Mouse (Mus musculus): ENCODE data around the gene Evi2a. TPM values are rescaled to one million over a fixed set of nuclear protein-coding genes. Genes with fewer than 3 reads are reported as not detected.

Evi2a gene
- polyA plus RNA-seq, 1 experiment from 2014 or later: 3.1 TPM

DNA sequence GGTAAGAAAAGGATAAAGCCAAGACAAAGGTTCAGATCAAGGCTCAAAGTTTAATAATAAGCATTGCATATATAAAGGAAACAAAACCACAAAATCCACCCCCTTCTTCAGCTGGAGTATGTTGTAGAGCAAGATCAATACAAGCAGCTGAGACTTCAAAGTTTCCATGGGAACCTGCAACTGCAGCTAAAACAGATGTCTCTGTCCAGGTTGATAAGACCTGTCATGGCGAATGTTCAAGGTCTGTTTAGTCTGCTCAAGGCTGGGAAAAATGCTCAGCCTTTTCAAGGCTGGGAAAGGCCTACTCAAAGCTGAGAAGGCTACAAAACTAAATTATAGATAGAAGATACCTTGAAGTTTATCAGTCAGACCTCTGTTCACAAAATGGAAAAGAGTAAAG, 22.2 kb upstream of the Evi2a start:
- H3K9ac ChIP-seq (ENCODE audit: low read depth, low read length): no peak overlapping the region
- no peaks in the 10 kb centered on the region for H3K9me3 ChIP-seq (ENCODE audit: control insufficient read depth, low read length)
- H3K4me3 ChIP-seq (ENCODE audit: low read depth, low read length): no peak overlapping the region
- WGBS: 88% methylated on average over 1 of the region's 1 CpGs
- DNase-seq (ENCODE audit: low spot score) (no peak), ATAC-seq (ENCODE audit: low FRiP score) (no peak)
- H3K27me3 ChIP-seq (ENCODE audit: control insufficient read depth, insufficient read depth, low read length): no peaks in the 10 kb centered on the region
- H3K27ac ChIP-seq (ENCODE audit: low read depth, low read length): no peak overlapping the region
- no peak overlapping the region for H3K4me2 ChIP-seq (replicated peaks; ENCODE audit: low read depth, low read length)
- H3K36me3 ChIP-seq (ENCODE audit: control insufficient read depth, insufficient read depth, low read length): peaks cover 10% of the 10 kb centered on the region; the same call in 1 of the 2 replicates
- no peaks in the 10 kb centered on the region for H3K4me1 ChIP-seq (replicated peaks; ENCODE audit: control insufficient read depth, insufficient read depth, low read length)

DNA sequence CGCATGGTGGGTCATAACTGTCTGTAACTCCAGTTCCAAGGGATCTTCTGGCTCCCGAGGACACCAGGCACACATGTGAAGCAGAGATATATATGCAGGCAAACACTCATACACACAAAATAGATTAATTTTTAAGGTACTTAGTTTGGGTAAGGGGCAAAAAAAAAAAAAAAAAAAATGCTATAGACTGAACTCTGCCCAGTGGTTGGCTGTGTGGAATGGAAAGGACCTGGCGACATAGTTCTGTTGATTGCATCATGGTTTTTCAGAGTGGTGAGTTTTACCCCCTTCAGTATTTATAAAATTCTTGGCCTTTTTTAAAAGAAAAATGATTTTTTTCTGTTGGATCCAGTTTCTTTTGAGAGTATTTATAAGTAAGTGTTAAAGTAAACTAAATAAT, 5.9 kb upstream of the Evi2a start:
- Histone ChIP-seq H3K4me2 (replicated peaks; ENCODE audit: low read depth, low read length) (no peak overlapping the region), H3K36me3 (ENCODE audit: control insufficient read depth, insufficient read depth, low read length) (0 out of 2 replicates have a peak, but pooled peaks cover 2% of the 10 kb centered on the region)
- 95% methylated on average over 3 of the region's 3 CpGs for WGBS

DNA sequence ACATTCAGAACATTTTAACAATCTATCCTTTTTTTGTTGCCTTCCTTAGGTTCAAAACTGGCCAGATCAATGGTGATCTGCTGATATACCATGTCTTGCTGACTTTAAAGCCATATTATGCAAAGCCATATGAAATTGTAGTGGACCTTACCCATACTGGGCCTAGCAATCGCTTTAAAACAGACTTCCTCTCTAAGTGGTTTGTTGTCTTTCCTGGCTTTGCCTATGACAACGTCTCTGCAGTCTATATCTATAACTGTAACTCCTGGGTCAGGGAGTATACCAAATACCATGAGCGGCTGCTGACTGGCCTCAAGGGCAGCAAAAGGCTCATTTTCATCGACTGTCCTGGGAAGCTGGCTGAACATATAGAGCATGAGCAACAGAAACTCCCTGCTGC, 5.1 kb upstream of the Evi2a start:
- 96% methylated on average over 4 of the region's 4 CpGs for WGBS

More for the DNA sequence above, 5.9 kb upstream of the Evi2a start:
- H3K9ac ChIP-seq (ENCODE audit: low read depth, low read length): no peak overlapping the region
- H3K27me3 ChIP-seq (ENCODE audit: control insufficient read depth, insufficient read depth, low read length): no peaks in the 10 kb centered on the region
- no peak overlapping the region for H3K4me3 ChIP-seq (ENCODE audit: low read depth, low read length)
- H3K9me3 ChIP-seq (ENCODE audit: control insufficient read depth, low read length): no peaks in the 10 kb centered on the region
- DNase-seq (ENCODE audit: low spot score): no peak
- ATAC-seq (ENCODE audit: low FRiP score): no peak
- no peaks in the 10 kb centered on the region for H3K4me1 ChIP-seq (replicated peaks; ENCODE audit: control insufficient read depth, insufficient read depth, low read length)
- no peak overlapping the region for H3K27ac ChIP-seq (ENCODE audit: low read depth, low read length)

DNA sequence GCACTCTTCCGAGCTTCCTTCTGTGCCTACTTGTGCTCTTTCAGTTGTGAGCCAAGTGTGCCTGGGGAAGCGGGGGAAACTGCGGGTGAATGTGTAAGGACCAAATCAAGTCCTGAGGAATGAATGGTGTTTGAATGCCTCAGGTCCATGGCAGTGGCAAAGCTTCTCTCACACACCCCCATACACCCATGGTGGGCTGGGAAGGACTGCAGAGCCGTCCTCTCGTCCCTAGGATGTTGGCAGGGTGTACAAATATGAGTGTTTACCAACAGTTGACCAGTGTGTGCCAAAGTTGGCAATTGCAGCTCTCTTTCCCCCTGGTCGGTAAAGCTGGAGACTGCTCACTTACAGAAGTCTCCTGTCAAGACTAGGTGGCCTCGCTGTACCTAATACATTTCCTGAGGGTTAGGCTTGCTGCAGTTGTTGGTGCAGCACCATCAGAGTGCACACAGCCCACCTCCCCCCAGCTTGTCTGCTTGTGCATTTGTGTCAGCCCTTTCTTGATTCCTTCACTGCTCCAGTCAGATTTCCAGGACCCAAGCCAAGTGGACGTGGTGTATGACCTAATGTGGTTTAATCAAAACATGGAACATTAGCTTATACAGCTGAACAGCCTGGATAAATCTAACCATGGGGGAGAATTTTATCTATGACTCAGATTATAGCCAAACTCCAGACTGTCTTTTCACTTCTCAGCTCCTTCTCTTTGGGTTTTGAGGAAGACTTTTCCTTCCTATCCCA, 3.7 kb upstream of the Evi2a start:
- Histone ChIP-seq H3K27me3 (ENCODE audit: control insufficient read depth, insufficient read depth, low read length) (no peaks in the 10 kb centered on the region), H3K4me2 (replicated peaks; ENCODE audit: low read depth, low read length) (no peak overlapping the region), H3K9me3 (ENCODE audit: control insufficient read depth, low read length) (no peaks in the 10 kb centered on the region), H3K36me3 (ENCODE audit: control insufficient read depth, insufficient read depth, low read length) (no peaks in the 10 kb centered on the region), H3K4me3 (ENCODE audit: low read depth, low read length) (no peak overlapping the region), H3K27ac (ENCODE audit: low read depth, low read length) (no peak overlapping the region), H3K9ac (ENCODE audit: low read depth, low read length) (no peak overlapping the region), H3K4me1 (replicated peaks; ENCODE audit: control insufficient read depth, insufficient read depth, low read length) (no peaks in the 10 kb centered on the region)
- ATAC-seq (ENCODE audit: low FRiP score): no peak
- DNase-seq (ENCODE audit: low spot score): no peak
- 91% methylated on average over 8 of the region's 8 CpGs for WGBS

More for the DNA sequence above, 5.1 kb upstream of the Evi2a start:
- Histone ChIP-seq H3K9ac (ENCODE audit: low read depth, low read length) (no peak overlapping the region), H3K4me3 (ENCODE audit: low read depth, low read length) (no peak overlapping the region), H3K9me3 (ENCODE audit: control insufficient read depth, low read length) (no peaks in the 10 kb centered on the region), H3K4me1 (replicated peaks; ENCODE audit: control insufficient read depth, insufficient read depth, low read length) (no peaks in the 10 kb centered on the region), H3K36me3 (ENCODE audit: control insufficient read depth, insufficient read depth, low read length) (no peaks in the 10 kb centered on the region), H3K27me3 (ENCODE audit: control insufficient read depth, insufficient read depth, low read length) (no peaks in the 10 kb centered on the region), H3K27ac (ENCODE audit: low read depth, low read length) (no peak overlapping the region), H3K4me2 (replicated peaks; ENCODE audit: low read depth, low read length) (no peak overlapping the region)
- DNase-seq (ENCODE audit: low spot score): no peak
- ATAC-seq (ENCODE audit: low FRiP score): no peak

DNA sequence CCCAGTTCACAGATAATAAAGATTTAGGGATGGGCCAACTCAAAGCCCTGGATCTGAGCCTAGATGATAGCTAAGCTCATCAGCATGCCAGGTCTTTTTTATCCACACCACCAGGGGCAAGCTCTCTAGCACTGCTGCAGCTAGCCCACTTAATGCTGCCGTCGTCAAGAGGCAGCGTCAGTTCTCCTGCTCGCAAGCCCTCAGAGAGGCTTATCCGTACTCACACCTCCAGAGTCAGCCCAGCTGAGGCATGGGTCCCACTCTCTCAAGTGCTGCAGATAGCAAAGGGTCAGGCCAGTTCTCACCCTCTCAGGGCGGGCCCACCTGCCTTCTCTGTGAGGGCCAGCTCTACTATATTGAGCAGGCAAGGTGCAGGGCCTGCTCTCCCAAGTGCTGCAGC, 2.9 kb upstream of the Evi2a start:
- H3K9me3 ChIP-seq (ENCODE audit: control insufficient read depth, low read length): no peaks in the 10 kb centered on the region
- H3K9ac ChIP-seq (ENCODE audit: low read depth, low read length): no peak overlapping the region
- H3K36me3 ChIP-seq (ENCODE audit: control insufficient read depth, insufficient read depth, low read length): no peaks in the 10 kb centered on the region
- H3K4me2 ChIP-seq (replicated peaks; ENCODE audit: low read depth, low read length): no peak overlapping the region
- WGBS: 95% methylated on average over 6 of the region's 6 CpGs
- no peak overlapping the region for H3K27ac ChIP-seq (ENCODE audit: low read depth, low read length)
- DNase-seq (ENCODE audit: low spot score): no peak
- H3K4me3 ChIP-seq (ENCODE audit: low read depth, low read length): no peak overlapping the region
- H3K4me1 ChIP-seq (replicated peaks; ENCODE audit: control insufficient read depth, insufficient read depth, low read length): no peaks in the 10 kb centered on the region
- no peaks in the 10 kb centered on the region for H3K27me3 ChIP-seq (ENCODE audit: control insufficient read depth, insufficient read depth, low read length)
- ATAC-seq (ENCODE audit: low FRiP score): no peak

DNA sequence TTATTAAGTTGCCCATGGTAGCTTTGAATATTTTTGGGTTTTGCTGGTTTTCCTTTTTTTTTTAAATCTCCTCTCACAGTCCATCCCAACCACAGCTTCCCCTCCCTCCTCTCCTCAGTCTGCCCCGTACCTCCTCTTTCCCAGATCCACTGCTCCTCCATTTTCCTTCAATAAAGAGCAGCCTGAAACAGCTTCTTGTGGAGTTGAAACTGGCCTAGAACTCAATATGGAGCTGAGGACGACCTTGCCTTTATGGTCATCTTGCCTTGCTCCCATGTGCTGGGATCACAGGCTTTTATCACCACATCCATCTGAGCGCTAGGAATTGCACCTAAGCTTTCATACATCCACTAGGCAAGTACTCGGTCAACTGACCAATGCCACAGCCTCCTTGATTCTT, 1.1 kb upstream of the Evi2a start:
- no peak overlapping the region for H3K4me2 ChIP-seq (replicated peaks; ENCODE audit: low read depth, low read length)
- 92% methylated on average over 4 of the region's 4 CpGs for WGBS
- no peak overlapping the region for H3K27ac ChIP-seq (ENCODE audit: low read depth, low read length)
- no peaks in the 10 kb centered on the region for H3K9me3 ChIP-seq (ENCODE audit: control insufficient read depth, low read length)
- H3K9ac ChIP-seq (ENCODE audit: low read depth, low read length): no peak overlapping the region
- no peaks in the 10 kb centered on the region for H3K4me1 ChIP-seq (replicated peaks; ENCODE audit: control insufficient read depth, insufficient read depth, low read length)
- H3K27me3 ChIP-seq (ENCODE audit: control insufficient read depth, insufficient read depth, low read length): no peaks in the 10 kb centered on the region
- ATAC-seq (ENCODE audit: low FRiP score) (no peak), DNase-seq (ENCODE audit: low spot score) (no peak)
- H3K4me3 ChIP-seq (ENCODE audit: low read depth, low read length): no peak overlapping the region
- H3K36me3 ChIP-seq (ENCODE audit: control insufficient read depth, insufficient read depth, low read length): no peaks in the 10 kb centered on the region

DNA sequence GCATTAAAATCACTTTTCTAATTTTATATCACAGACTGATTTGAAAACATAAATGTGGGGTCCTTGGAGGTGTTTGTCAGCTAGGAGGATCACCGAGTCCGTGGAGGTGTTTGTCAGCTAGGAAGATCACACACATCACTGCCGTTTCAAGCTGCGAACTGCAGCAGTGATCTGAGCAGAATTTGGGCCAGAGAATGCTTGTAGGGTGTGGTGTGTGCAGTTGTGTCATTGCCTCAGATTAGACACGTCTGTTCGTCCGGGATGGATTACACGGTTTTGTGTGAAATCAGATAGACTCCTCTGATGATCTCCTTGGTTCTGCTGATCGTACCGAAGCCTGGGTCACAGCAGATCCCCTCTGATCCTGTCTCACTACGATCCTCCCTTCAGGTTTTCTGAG, 365 bp upstream of the Evi2a start:
- H3K36me3 ChIP-seq (ENCODE audit: control insufficient read depth, insufficient read depth, low read length): no peaks in the 10 kb centered on the region
- H3K4me3 ChIP-seq (ENCODE audit: low read depth, low read length): no peak overlapping the region
- WGBS: 93% methylated on average over 11 of the region's 11 CpGs
- H3K9me3 ChIP-seq (ENCODE audit: control insufficient read depth, low read length): no peaks in the 10 kb centered on the region
- no peak for ATAC-seq (ENCODE audit: low FRiP score)
- no peak overlapping the region for H3K9ac ChIP-seq (ENCODE audit: low read depth, low read length)
- no peak overlapping the region for H3K4me2 ChIP-seq (replicated peaks; ENCODE audit: low read depth, low read length)
- no peak for DNase-seq (ENCODE audit: low spot score)
- H3K27ac ChIP-seq (ENCODE audit: low read depth, low read length): no peak overlapping the region
- H3K4me1 ChIP-seq (replicated peaks; ENCODE audit: control insufficient read depth, insufficient read depth, low read length): no peaks in the 10 kb centered on the region
- no peaks in the 10 kb centered on the region for H3K27me3 ChIP-seq (ENCODE audit: control insufficient read depth, insufficient read depth, low read length)

DNA sequence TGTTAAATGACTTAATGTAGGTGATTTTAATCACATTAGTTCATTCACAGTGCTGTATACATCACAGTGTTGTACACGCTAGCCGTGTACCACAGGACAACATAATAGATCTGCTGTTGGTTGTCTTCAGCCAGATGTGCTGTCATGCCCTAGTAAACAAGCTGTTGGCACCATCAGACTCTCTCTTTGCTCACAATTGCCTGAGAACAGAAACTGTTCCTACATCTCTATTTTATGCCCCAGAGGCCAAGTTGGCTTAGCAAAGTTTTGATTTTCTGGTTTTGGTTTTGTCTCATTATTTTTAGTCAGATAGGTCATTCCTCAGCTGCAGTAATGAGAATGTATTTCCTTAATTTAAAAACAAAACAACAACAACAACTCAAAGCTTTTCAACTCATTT, 673 bp downstream of the Evi2a start:
- no peak overlapping the region for H3K4me3 ChIP-seq (ENCODE audit: low read depth, low read length)
- DNase-seq (ENCODE audit: low spot score): no peak
- H3K4me1 ChIP-seq (replicated peaks; ENCODE audit: control insufficient read depth, insufficient read depth, low read length): no peaks in the 10 kb centered on the region
- no peaks in the 10 kb centered on the region for H3K9me3 ChIP-seq (ENCODE audit: control insufficient read depth, low read length)
- H3K27me3 ChIP-seq (ENCODE audit: control insufficient read depth, insufficient read depth, low read length): no peaks in the 10 kb centered on the region
- H3K36me3 ChIP-seq (ENCODE audit: control insufficient read depth, insufficient read depth, low read length): no peaks in the 10 kb centered on the region
- H3K27ac ChIP-seq (ENCODE audit: low read depth, low read length): no peak overlapping the region
- no peak overlapping the region for H3K9ac ChIP-seq (ENCODE audit: low read depth, low read length)
- ATAC-seq (ENCODE audit: low FRiP score): no peak
- 95% methylated on average over 2 of the region's 2 CpGs for WGBS
- H3K4me2 ChIP-seq (replicated peaks; ENCODE audit: low read depth, low read length): no peak overlapping the region

DNA sequence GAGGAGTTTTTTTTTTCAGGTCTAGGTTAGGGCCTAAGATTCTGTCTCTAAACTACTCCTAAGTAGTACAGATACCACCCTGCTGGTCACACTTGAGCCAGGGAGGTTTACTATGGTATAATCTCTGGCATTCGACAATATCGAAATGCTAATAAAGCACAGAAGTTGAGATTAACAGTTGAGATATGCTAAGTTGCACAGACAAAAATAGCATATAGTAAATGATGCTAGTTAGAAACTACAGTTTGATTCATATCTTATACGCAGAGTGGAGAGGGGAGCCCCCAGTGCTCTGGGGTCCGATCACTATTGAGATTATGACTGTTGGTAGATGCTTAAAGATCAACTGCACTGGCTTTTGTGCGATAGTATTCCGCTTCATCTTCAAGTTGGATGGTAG, 1.2 kb downstream of the Evi2a start:
- Histone ChIP-seq H3K9me3 (ENCODE audit: control insufficient read depth, low read length) (no peaks in the 10 kb centered on the region), H3K36me3 (ENCODE audit: control insufficient read depth, insufficient read depth, low read length) (no peaks in the 10 kb centered on the region), H3K27me3 (ENCODE audit: control insufficient read depth, insufficient read depth, low read length) (no peaks in the 10 kb centered on the region), H3K4me2 (replicated peaks; ENCODE audit: low read depth, low read length) (no peak overlapping the region), H3K9ac (ENCODE audit: low read depth, low read length) (no peak overlapping the region), H3K4me3 (ENCODE audit: low read depth, low read length) (no peak overlapping the region), H3K4me1 (replicated peaks; ENCODE audit: control insufficient read depth, insufficient read depth, low read length) (no peaks in the 10 kb centered on the region), H3K27ac (ENCODE audit: low read depth, low read length) (no peak overlapping the region)
- 97% methylated on average over 6 of the region's 6 CpGs for WGBS
- ATAC-seq (ENCODE audit: low FRiP score) (no peak), DNase-seq (ENCODE audit: low spot score) (no peak)

All from hindbrain, embryonic 11.5 days (tissue).